Mouse (Mus musculus): Measurements from ENCODE around the gene Elf2. TPM values are rescaled to one million over a fixed set of nuclear protein-coding genes. Genes with fewer than 3 reads are reported as not detected.

Elf2 gene
- polyA plus RNA-seq, 2 experiments = 59.3 to 61.4 TPM

GRCm38 (mm10) chr3:51343260-51343659 is 2.8 kb upstream of the Elf2 start:
- 0 out of 2 replicates have a peak, but pooled peaks cover 2% of the 10 kb centered on the region for H3K4me1 ChIP-seq (ENCODE audit: control insufficient read depth, insufficient read depth, low read length)
- no peaks in the 10 kb centered on the region for H3K9me3 ChIP-seq (ENCODE audit: control insufficient read depth, low read length)
- WGBS = 81% methylated on average over 4 of the region's 4 CpGs
- no peak for DNase-seq (ENCODE audit: low spot score)
- no peaks in the 10 kb centered on the region for H3K36me3 ChIP-seq (ENCODE audit: control insufficient read depth, insufficient read depth, low read length)
- no peaks in the 10 kb centered on the region for H3K27me3 ChIP-seq (ENCODE audit: control insufficient read depth, insufficient read depth, low read length)
- H3K9ac ChIP-seq (ENCODE audit: low read depth, low read length, severe bottlenecking) = no peak overlapping the region
- H3K4me3 ChIP-seq (replicated peaks; ENCODE audit: low read length) = no peak overlapping the region
- H3K4me2 ChIP-seq (replicated peaks; ENCODE audit: low read depth, low read length, severe bottlenecking) = no peak overlapping the region
- no peak for ATAC-seq (ENCODE audit: low FRiP score, low read depth)
- TF ChIP-seq POLR2A (IDR thresholded peaks at IDR 0.05; ENCODE audit: borderline replicate concordance, extremely low read depth, insufficient read depth, insufficient read length) = no peak
- no peak overlapping the region for H3K27ac ChIP-seq (replicated peaks; ENCODE audit: low read depth, low read length)

GRCm38 (mm10) chr3:51342152-51342551 is 1.7 kb upstream of the Elf2 start:
- no peak for DNase-seq (ENCODE audit: low spot score)
- Histone ChIP-seq H3K9ac (ENCODE audit: low read depth, low read length, severe bottlenecking) (peak overlapping the region; percentile 86), H3K4me2 (replicated peaks; ENCODE audit: low read depth, low read length, severe bottlenecking) (peak overlapping the region; percentile 88), H3K27me3 (ENCODE audit: control insufficient read depth, insufficient read depth, low read length) (no peaks in the 10 kb centered on the region), H3K4me1 (ENCODE audit: control insufficient read depth, insufficient read depth, low read length) (0 out of 2 replicates have a peak, but pooled peaks cover 2% of the 10 kb centered on the region), H3K36me3 (ENCODE audit: control insufficient read depth, insufficient read depth, low read length) (no peaks in the 10 kb centered on the region), H3K9me3 (ENCODE audit: control insufficient read depth, low read length) (no peaks in the 10 kb centered on the region), H3K4me3 (replicated peaks; ENCODE audit: low read length) (peak overlapping the region; percentile 95), H3K27ac (replicated peaks; ENCODE audit: low read depth, low read length) (peak overlapping the region; percentile 94)
- no peak for ATAC-seq (ENCODE audit: low FRiP score, low read depth)
- WGBS = 8% methylated on average over 9 of the region's 9 CpGs
- no peak for TF ChIP-seq POLR2A (IDR thresholded peaks at IDR 0.05; ENCODE audit: borderline replicate concordance, extremely low read depth, insufficient read depth, insufficient read length)

GRCm38 (mm10) chr3:51341268-51342081 is 1.0 kb upstream of the Elf2 start:
- Histone ChIP-seq H3K9me3 (ENCODE audit: control insufficient read depth, low read length) (no peaks in the 10 kb centered on the region), H3K4me1 (ENCODE audit: control insufficient read depth, insufficient read depth, low read length) (0 out of 2 replicates have a peak, but pooled peaks cover 2% of the 10 kb centered on the region), H3K4me2 (replicated peaks; ENCODE audit: low read depth, low read length, severe bottlenecking) (peak overlapping the region; percentile 88), H3K4me3 (replicated peaks; ENCODE audit: low read length) (peak overlapping the region; percentile 95), H3K27me3 (ENCODE audit: control insufficient read depth, insufficient read depth, low read length) (no peaks in the 10 kb centered on the region), H3K9ac (ENCODE audit: low read depth, low read length, severe bottlenecking) (peak overlapping the region; percentile 86), H3K36me3 (ENCODE audit: control insufficient read depth, insufficient read depth, low read length) (no peaks in the 10 kb centered on the region), H3K27ac (replicated peaks; ENCODE audit: low read depth, low read length) (peak overlapping the region; percentile 94)
- DNase-seq (ENCODE audit: low spot score) = peak; percentile 82
- peak; percentile 53; the same call in 1 of the 2 replicates for TF ChIP-seq POLR2A (IDR thresholded peaks at IDR 0.05; ENCODE audit: borderline replicate concordance, extremely low read depth, insufficient read depth, insufficient read length)
- ATAC-seq (ENCODE audit: low FRiP score, low read depth) = peak; percentile 87
- under 1% methylated on average over 52 of the region's 86 CpGs for WGBS

DNA sequence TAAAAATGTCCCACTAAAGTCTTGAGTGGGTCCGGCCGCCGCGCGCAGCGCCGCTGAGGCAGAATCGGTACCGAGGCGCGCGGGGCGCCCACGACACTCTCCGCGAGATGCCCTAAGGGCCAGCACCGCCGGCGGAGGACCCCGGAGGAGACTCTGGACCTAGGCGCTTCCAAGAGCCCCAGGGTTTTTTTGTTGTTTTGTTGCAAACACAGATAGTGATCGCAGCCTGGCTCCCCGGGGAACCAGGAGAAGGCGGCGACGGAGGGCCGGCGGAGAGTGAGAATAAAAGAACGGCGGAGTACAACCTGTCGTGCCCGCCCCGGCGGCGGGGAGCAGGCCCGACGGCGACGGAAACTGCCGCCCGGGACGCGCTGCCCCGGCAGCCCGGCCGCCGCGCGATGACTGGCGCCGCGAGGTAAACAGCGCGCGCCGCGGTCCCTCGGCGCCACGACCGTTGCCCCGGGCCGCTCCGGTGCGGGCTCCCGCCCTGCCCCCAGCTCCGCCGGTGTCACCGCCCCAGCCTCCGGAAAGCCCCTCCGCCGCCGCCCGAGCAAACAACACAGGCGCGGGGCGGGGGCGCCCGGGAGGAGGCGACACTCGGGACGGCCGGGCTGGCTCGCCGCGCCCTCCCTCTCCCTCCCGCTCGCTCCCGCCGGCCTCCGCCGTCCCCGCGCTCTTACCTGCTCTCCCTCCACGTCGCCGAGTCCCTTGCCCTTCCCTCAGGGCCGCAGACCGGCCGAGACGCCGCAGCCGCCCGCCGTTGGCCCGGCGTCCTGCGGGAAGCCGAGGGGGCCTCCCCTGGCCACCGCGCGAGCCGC is 520 bp downstream of the Elf2 start:
- H3K36me3 ChIP-seq (ENCODE audit: control insufficient read depth, insufficient read depth, low read length) = no peaks in the 10 kb centered on the region
- peak overlapping the region; percentile 86 for H3K9ac ChIP-seq (ENCODE audit: low read depth, low read length, severe bottlenecking)
- peaks cover 2% of the 10 kb centered on the region; the same call in 1 of the 2 replicates for H3K4me1 ChIP-seq (ENCODE audit: control insufficient read depth, insufficient read depth, low read length)
- DNase-seq (ENCODE audit: low spot score) (peak; percentile 2), ATAC-seq (ENCODE audit: low FRiP score, low read depth) (peak; percentile 25; the same call in 1 of the 2 replicates)
- 3% methylated on average over 44 of the region's 113 CpGs for WGBS
- H3K27ac ChIP-seq (replicated peaks; ENCODE audit: low read depth, low read length) = peak overlapping the region; percentile 94
- H3K4me3 ChIP-seq (replicated peaks; ENCODE audit: low read length) = peak overlapping the region; percentile 95
- H3K27me3 ChIP-seq (ENCODE audit: control insufficient read depth, insufficient read depth, low read length) = no peaks in the 10 kb centered on the region
- no peak for TF ChIP-seq POLR2A (IDR thresholded peaks at IDR 0.05; ENCODE audit: borderline replicate concordance, extremely low read depth, insufficient read depth, insufficient read length)
- peak overlapping the region; percentile 88 for H3K4me2 ChIP-seq (replicated peaks; ENCODE audit: low read depth, low read length, severe bottlenecking)
- no peaks in the 10 kb centered on the region for H3K9me3 ChIP-seq (ENCODE audit: control insufficient read depth, low read length)

DNA sequence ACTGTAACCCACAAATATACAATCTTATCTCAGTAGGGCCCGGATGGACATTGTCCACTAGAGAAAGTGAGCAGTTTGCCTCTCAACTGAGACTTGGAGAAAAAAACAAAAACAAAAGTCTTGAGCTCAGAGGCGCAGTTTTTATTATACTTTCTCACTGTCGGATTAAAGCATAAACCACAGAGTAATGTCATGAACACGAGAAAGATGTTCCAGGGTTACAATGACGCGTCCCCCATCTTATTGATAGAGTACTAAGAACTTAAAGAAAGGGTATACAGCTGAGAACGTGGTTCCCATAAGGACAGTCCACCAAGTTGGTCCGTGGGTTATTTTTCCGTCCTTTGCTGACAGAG is 1.1 kb downstream of the Elf2 start:
- WGBS = 3% methylated on average over 9 of the region's 9 CpGs
- DNase-seq (ENCODE audit: low spot score) = no peak
- no peaks in the 10 kb centered on the region for H3K9me3 ChIP-seq (ENCODE audit: control insufficient read depth, low read length)
- H3K36me3 ChIP-seq (ENCODE audit: control insufficient read depth, insufficient read depth, low read length) = no peaks in the 10 kb centered on the region
- H3K9ac ChIP-seq (ENCODE audit: low read depth, low read length, severe bottlenecking) = peak overlapping the region; percentile 86
- no peaks in the 10 kb centered on the region for H3K27me3 ChIP-seq (ENCODE audit: control insufficient read depth, insufficient read depth, low read length)
- ATAC-seq (ENCODE audit: low FRiP score, low read depth) = no peak
- H3K4me1 ChIP-seq (ENCODE audit: control insufficient read depth, insufficient read depth, low read length) = peaks cover 4% of the 10 kb centered on the region
- H3K27ac ChIP-seq (replicated peaks; ENCODE audit: low read depth, low read length) = no peak overlapping the region
- H3K4me3 ChIP-seq (replicated peaks; ENCODE audit: low read length) = peak overlapping the region; percentile 95
- peak overlapping the region; percentile 88 for H3K4me2 ChIP-seq (replicated peaks; ENCODE audit: low read depth, low read length, severe bottlenecking)
- no peak for TF ChIP-seq POLR2A (IDR thresholded peaks at IDR 0.05; ENCODE audit: borderline replicate concordance, extremely low read depth, insufficient read depth, insufficient read length)

Data from limb, embryonic 14.5 days (tissue).